Mouse (Mus musculus) small intestine, adult 2 months (tissue): Measurements from ENCODE around the gene Agap1. TPM values are rescaled to one million over a fixed set of nuclear protein-coding genes. Genes with fewer than 3 reads are reported as not detected.

Experiments
- H3K27ac ChIP-seq: fragments of 200-500 bp; 2 replicates; pipeline ENCODE4 v1.5.1; 2012; ENCODE audit warnings: low read depth, low read length, control low read depth, inconsistent platforms; ENCODE audit not compliant: insufficient read depth
- H3K27me3 ChIP-seq: fragments of 200-500 bp; 2 replicates; pipeline ENCODE4 v1.6.1; 2012; ENCODE audit warnings: mild to moderate bottlenecking, moderate library complexity, low read length, inconsistent platforms; ENCODE audit not compliant: control insufficient read depth, insufficient read depth
- H3K36me3 ChIP-seq: fragments of 200-500 bp; 2 replicates; pipeline ENCODE4 v1.6.1; 2012; ENCODE audit warnings: mild to moderate bottlenecking, low read length, control low read depth, inconsistent platforms; ENCODE audit not compliant: control insufficient read depth, insufficient read depth
- H3K4me1 ChIP-seq: fragments of 200-500 bp; 2 replicates; pipeline ENCODE4 v1.6.1; 2012; ENCODE audit warnings: low read length, inconsistent platforms, mixed read lengths; ENCODE audit not compliant: control insufficient read depth, insufficient read depth, insufficient read length
- H3K4me3 ChIP-seq: fragments of 200-500 bp; 2 replicates; pipeline ENCODE4 v1.5.1; 2012; ENCODE audit warnings: low read depth, mild to moderate bottlenecking, control low read depth, inconsistent platforms, low read length, moderate library complexity
- CTCF ChIP-seq: fragments of 200-500 bp; IDR thresholded peaks from 2 replicates; pipeline ENCODE4 v1.5.1; 2012; ENCODE audit warnings: low read depth, mild to moderate bottlenecking, control low read depth, inconsistent platforms, low read length, moderate library complexity, mixed read lengths; ENCODE audit not compliant: insufficient replicate concordance, insufficient read length; ENCODE audit errors: extremely low read depth
- POLR2A ChIP-seq: fragments of 200-500 bp; IDR thresholded peaks from 2 replicates; pipeline ENCODE4 v1.6.1; 2012; ENCODE audit warnings: low read depth, mild to moderate bottlenecking, control low read depth, inconsistent platforms, low read length, moderate library complexity
- WGBS: fragments of 180-500 bp; shearing (Covaris S2); methylation state at CpG from one replicate; pipeline ENCODE4 v1.1.7; 2018; 5-methylcytosine and 5-hydroxymethylcytosine counted together
- polyA plus RNA-seq: library from polyadenylated mRNA; depleted of rRNA; stranded (reverse); fragments of >200 nt; gene quantifications from 2 replicates; pipeline ENCODE4 v1.2.3, GENCODE M21; 2012

The Agap1 gene
- polyA plus RNA-seq, 1 experiment, result 27.8 TPM

DNA sequence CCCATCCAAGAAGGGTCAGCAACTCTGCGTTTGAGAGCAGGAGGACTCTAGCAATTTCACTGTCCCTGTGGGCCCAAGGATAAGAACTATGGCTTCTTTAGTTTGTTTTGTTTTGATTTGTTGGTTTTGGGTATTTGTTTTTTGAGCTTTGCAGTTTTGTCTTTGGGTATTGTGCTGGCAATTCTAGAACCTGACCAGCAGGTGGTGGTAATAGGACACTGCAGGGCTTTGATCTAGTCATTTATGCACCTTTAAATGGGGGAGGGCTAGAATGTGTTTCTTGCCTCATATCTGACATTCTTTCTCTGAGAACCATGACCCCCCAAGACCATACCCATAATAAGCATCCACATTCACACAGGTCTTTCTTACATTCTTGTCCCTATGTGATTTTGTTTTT lies 315.7 kb downstream of the Agap1 start:
- Histone ChIP-seq H3K4me1 (no peaks in the 10 kb centered on the region), H3K27me3 (no peaks in the 10 kb centered on the region), H3K27ac (no peak overlapping the region), H3K36me3 (peaks cover 5% of the 10 kb centered on the region; the same call in 1 of the 2 replicates), H3K4me3 (no peak overlapping the region)
- 74% methylated on average over 1 of the region's 1 CpGs for WGBS
- no peak for TF ChIP-seq POLR2A
- no peak for TF ChIP-seq CTCF

GRCm38 (mm10) chr1:89775750-89776149 lies 321.1 kb downstream of the Agap1 start:
- no peak overlapping the region for H3K4me3 ChIP-seq
- no peaks in the 10 kb centered on the region for H3K27me3 ChIP-seq
- TF ChIP-seq POLR2A, result no peak
- no peaks in the 10 kb centered on the region; the same call in 1 of the 2 replicates for H3K36me3 ChIP-seq
- H3K27ac ChIP-seq, result no peak overlapping the region
- no peaks in the 10 kb centered on the region for H3K4me1 ChIP-seq
- 83% methylated on average over 4 of the region's 4 CpGs for WGBS

- H3K4me3 ChIP-seq, result no peak overlapping the region
- H3K4me1 ChIP-seq, result no peaks in the 10 kb centered on the region
- TF ChIP-seq CTCF (no peak), POLR2A (no peak)
- H3K27ac ChIP-seq, result no peak overlapping the region
- H3K27me3 ChIP-seq, result no peaks in the 10 kb centered on the region
- no peaks in the 10 kb centered on the region; the same call in 1 of the 2 replicates for H3K36me3 ChIP-seq
- WGBS, result 93% methylated on average over 2 of the region's 2 CpGs
These were observed 326.1 kb downstream of the Agap1 start for GRCm38 (mm10) chr1:89780675-89781074.

GRCm38 (mm10) chr1:89781861-89782260 lies 327.3 kb downstream of the Agap1 start:
- H3K36me3 ChIP-seq, result no peaks in the 10 kb centered on the region; the same call in 1 of the 2 replicates
- H3K27ac ChIP-seq, result no peak overlapping the region
- no peak overlapping the region for H3K4me3 ChIP-seq
- no peaks in the 10 kb centered on the region for H3K27me3 ChIP-seq
- WGBS, result 76% methylated on average over 8 of the region's 8 CpGs
- no peaks in the 10 kb centered on the region for H3K4me1 ChIP-seq
- TF ChIP-seq CTCF (no peak), POLR2A (no peak)

GRCm38 (mm10) chr1:89786793-89787192 lies 332.2 kb downstream of the Agap1 start:
- TF ChIP-seq POLR2A, result no peak
- no peak for TF ChIP-seq CTCF

GRCm38 (mm10) chr1:89798724-89799123 lies 344.1 kb downstream of the Agap1 start:
- 82% methylated on average over 14 of the region's 14 CpGs for WGBS
- H3K27ac ChIP-seq, result no peak overlapping the region
- TF ChIP-seq CTCF, result no peak
- TF ChIP-seq POLR2A, result no peak
- H3K27me3 ChIP-seq, result no peaks in the 10 kb centered on the region
- H3K4me3 ChIP-seq, result no peak overlapping the region
- H3K36me3 ChIP-seq, result peaks cover 9% of the 10 kb centered on the region
- H3K4me1 ChIP-seq, result no peaks in the 10 kb centered on the region

More at GRCm38 (mm10) chr1:89786793-89787192, 332.2 kb downstream of the Agap1 start:
- H3K4me3 ChIP-seq, result no peak overlapping the region
- no peaks in the 10 kb centered on the region for H3K4me1 ChIP-seq
- WGBS, result 83% methylated on average over 6 of the region's 6 CpGs
- H3K27ac ChIP-seq, result no peak overlapping the region
- peaks cover 2% of the 10 kb centered on the region; the same call in 1 of the 2 replicates for H3K36me3 ChIP-seq
- no peaks in the 10 kb centered on the region for H3K27me3 ChIP-seq

DNA sequence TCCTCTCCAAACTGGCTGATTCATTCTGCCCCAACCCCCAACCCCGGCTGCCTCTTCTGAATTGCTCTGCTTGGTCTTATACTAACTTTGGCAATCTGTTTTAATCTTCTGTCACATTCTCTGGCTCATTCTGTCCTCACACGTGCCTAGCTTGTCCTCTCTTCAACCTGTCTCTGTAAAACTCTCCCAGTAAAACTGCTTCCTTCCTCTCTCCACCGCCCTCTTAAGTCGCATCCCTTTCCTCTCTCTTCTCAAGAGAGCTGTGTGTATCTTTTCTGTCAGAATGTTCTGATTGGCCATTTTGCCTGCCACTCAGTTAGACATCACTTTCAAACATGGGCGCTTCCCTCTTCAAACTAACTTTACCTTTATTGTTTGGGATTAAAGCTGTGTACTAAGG lies 346.9 kb downstream of the Agap1 start:
- 79% methylated on average over 5 of the region's 5 CpGs for WGBS
- Histone ChIP-seq H3K4me1 (no peaks in the 10 kb centered on the region), H3K36me3 (peaks cover 8% of the 10 kb centered on the region), H3K4me3 (no peak overlapping the region), H3K27ac (no peak overlapping the region), H3K27me3 (no peaks in the 10 kb centered on the region)
- TF ChIP-seq POLR2A (no peak), CTCF (no peak)

- no peak for TF ChIP-seq CTCF
- TF ChIP-seq POLR2A, result no peak
- Histone ChIP-seq H3K27ac (no peak overlapping the region), H3K4me3 (no peak overlapping the region), H3K27me3 (no peaks in the 10 kb centered on the region), H3K4me1 (no peaks in the 10 kb centered on the region), H3K36me3 (peaks cover 1% of the 10 kb centered on the region; the same call in 1 of the 2 replicates)
- WGBS, result 86% methylated on average over 7 of the region's 7 CpGs
These were observed 350.4 kb downstream of the Agap1 start for GRCm38 (mm10) chr1:89804981-89805380.
